Comparison of ENCODE assay signal across 14 mouse cellular contexts in genomic region chr6:75089971-75090370, GRCm38 (mm10).
"Had no signal": no experiment of that assay in that cellular context is flagged by ENCODE, and none has a peak within 500 bp of the region (broad histone marks: within the 10 kb centered on the region; RNA-seq: fewer than 3 reads in every experiment).

No protein-coding gene starts in this region.

- H3K27me3 ChIP-seq: kidney, embryonic 15.5 days; limb, embryonic 13.5 days; midbrain, embryonic 15.5 days; neural tube, embryonic 13.5 days had no signal

- H3K4me3 ChIP-seq: kidney, embryonic 15.5 days; limb, embryonic 13.5 days; midbrain, embryonic 10.5 days; midbrain, embryonic 15.5 days; neural tube, embryonic 13.5 days had no signal

- ATAC-seq: lung, postnatal 0 days; midbrain, embryonic 15.5 days had no signal

- H3K9me3 ChIP-seq: kidney, embryonic 15.5 days; limb, embryonic 13.5 days; midbrain, embryonic 10.5 days; midbrain, embryonic 15.5 days; neural tube, embryonic 13.5 days had no signal

- DNase-seq: kidney, postnatal 14 days; left cerebral cortex, postnatal 4 days; lung, adult 18-20 months; lung, postnatal 36 days; right cerebral cortex, adult 18-20 months; right cerebral cortex, postnatal 25 days; thymus, postnatal 4 days had no signal

- H3K4me1 ChIP-seq: kidney, embryonic 15.5 days; limb, embryonic 13.5 days; midbrain, embryonic 10.5 days; midbrain, embryonic 15.5 days; neural tube, embryonic 13.5 days had no signal

- H3K4me2 ChIP-seq: kidney, embryonic 15.5 days; limb, embryonic 13.5 days; midbrain, embryonic 15.5 days; neural tube, embryonic 13.5 days had no signal

- H3K27ac ChIP-seq: kidney, embryonic 15.5 days; limb, embryonic 13.5 days; liver, embryonic 14.5 days; midbrain, embryonic 10.5 days; midbrain, embryonic 15.5 days; neural tube, embryonic 13.5 days had no signal

- H3K9ac ChIP-seq: kidney, embryonic 15.5 days; limb, embryonic 13.5 days; liver, embryonic 14.5 days; midbrain, embryonic 15.5 days; neural tube, embryonic 13.5 days had no signal

- H3K36me3 ChIP-seq: kidney, embryonic 15.5 days; limb, embryonic 13.5 days; midbrain, embryonic 10.5 days; midbrain, embryonic 15.5 days; neural tube, embryonic 13.5 days had no signal
